Mouse (Mus musculus): Measurements from ENCODE around the gene Ptpdc1.

Gene Ptpdc1

DNA sequence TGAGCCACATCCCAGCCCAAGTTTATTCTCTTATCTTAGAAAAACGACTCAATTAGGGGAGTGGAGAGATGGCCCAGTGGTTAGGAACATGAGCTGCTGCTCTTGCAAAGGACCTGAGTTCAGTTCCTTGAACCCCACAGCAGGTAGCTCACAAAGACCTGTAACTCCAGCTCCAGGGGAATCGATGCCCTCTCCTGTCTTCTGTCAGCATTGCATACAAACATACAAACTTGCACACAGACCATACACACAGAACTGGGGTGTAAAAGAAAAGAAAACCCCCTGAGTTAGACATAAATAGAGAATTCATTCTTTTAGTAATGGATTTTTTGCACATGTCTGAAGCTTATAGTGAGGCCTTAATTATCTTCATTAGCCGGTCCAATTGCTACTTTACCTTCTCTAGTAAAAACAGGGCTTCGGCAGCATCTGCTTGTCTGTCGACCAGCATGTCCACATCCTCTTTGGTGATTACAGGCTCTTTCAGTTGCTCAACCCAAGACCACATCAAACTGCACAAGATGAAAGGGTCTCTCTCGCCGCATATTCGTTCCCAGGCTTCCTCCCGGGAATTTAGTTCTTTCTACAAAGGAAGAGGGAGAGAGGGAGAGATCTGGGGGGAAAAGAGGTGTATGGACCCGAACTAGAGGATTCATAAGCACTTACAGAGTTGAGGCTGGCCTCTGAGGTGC, 42.6 kb downstream of the Ptpdc1 start:
- 80% methylated on average over 10 of the region's 10 CpGs for WGBS

DNA sequence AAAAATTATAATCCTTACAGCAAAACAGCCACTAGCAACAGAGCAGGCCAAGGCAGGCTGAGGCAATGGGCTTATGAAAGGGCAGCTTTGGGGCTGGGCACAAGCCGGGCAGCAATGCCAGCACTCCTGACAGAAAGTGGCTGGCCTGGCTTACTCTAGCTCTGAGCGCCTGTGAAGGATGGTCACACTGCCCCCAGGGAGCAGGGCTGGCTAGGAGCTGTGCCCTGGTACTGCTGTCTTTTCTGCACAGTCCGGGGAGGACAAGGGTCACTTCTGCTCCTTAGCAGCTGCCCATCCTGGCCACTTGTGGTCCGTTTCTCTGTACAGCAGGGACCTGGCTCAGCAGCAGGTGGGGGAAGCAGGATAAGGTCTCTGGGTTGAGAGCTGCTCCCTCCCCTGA, 46.8 kb downstream of the Ptpdc1 start:
- 74% methylated on average over 4 of the region's 4 CpGs for WGBS

GRCm38 (mm10) chr13:48577836-48578235, 47.6 kb downstream of the Ptpdc1 start:
- 75% methylated on average over 11 of the region's 11 CpGs for WGBS

- WGBS = 84% methylated on average over 6 of the region's 6 CpGs
Measured at GRCm38 (mm10) chr13:48577007-48577406, 48.5 kb downstream of the Ptpdc1 start.

- WGBS = 87% methylated on average over 6 of the region's 6 CpGs
Measured at GRCm38 (mm10) chr13:48574718-48575117, 50.7 kb downstream of the Ptpdc1 start.

- 47% methylated on average over 19 of the region's 19 CpGs for WGBS
Measured at GRCm38 (mm10) chr13:48573525-48574355, 51.7 kb downstream of the Ptpdc1 start.

GRCm38 (mm10) chr13:48572127-48572526, 53.3 kb downstream of the Ptpdc1 start:
- 46% methylated on average over 1 of the region's 1 CpGs for WGBS

GRCm38 (mm10) chr13:48571298-48571697, 54.2 kb downstream of the Ptpdc1 start:
- 67% methylated on average over 5 of the region's 5 CpGs for WGBS

DNA sequence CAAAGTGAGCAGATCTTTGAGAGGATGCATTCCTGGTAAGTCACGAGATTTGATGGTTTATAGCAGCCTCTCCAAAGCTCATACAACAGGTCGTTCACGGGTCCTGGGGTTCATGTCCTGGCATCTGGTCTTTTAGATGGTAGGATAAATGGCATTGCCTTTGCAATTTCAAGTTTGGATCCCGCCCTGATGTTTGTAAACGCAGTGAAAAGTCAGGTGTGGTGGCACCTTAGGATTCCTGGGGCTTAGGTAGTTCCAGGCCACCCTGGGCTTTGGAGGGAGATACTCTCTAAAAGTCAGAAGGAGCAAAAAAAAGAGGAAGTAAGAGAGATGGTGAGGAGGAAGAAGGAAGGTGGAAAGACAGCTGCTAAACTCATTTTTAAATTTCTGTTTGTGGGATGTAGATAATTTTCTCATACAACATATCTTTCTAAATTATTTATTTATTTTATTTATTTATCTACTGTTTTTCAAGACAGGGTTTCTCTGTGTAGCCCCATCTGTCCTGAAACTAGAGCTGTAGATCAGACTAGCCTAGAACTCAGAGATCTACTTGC, 55.8 kb downstream of the Ptpdc1 start:
- 90% methylated on average over 5 of the region's 5 CpGs for WGBS

DNA sequence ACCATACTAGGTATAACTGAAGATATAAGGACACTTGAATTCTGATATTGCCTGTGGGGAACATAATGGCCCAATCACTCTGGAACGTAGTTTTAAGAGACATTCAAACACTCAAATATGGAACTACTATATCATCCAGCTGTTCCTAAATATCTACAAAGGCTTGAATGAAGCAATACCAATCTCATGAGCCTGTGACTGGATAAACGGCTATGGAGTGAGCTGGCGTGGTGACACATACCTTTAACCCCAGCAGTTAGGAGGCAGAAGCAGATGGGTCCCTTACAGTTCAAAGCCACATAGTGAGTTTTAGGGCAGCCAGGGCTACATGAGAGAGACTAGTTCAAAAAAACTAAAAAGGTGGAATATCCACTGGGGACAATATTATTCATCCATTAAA, 57.8 kb downstream of the Ptpdc1 start:
- 92% methylated on average over 3 of the region's 3 CpGs for WGBS

DNA sequence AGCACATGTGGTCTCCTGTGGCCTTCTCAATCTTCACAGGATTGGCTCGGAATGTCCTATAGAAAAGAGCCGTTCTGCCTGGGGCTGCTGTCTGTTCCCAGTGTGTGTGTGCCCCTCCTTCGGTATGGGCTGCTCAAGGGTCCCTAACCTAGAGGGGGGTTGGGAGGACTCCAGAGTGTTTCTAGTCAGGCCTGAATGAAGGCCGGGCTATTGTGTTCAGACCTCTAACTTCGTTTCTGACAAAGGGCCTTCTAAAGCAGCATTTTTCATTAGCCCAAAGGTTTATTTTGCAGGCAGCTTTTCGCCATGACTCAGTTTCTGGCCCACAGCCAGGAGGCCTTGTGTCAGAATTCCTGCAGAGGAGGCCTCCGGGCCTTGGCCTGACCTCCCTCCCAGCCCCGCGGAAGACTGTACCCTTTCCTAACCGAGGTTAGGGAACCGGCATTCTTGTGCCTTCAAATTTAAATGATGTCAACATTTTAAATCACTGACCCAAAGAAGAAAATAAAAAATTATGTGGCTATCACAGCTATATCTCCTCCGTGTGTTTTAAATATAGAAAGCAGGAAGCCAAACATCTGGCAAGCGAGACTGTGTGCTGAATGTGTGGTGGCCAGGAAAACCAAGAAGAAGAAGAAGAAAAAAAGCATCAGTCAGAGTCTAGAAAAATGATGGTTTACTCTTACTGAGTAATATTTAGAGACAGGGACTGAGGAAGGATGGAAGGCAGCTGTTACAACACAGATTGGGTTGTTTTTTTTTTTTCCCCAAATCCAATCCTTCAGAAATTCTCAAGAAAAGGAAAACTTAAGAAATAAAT, 59.1 kb downstream of the Ptpdc1 start:
- 15% methylated on average over 13 of the region's 13 CpGs for WGBS

DNA sequence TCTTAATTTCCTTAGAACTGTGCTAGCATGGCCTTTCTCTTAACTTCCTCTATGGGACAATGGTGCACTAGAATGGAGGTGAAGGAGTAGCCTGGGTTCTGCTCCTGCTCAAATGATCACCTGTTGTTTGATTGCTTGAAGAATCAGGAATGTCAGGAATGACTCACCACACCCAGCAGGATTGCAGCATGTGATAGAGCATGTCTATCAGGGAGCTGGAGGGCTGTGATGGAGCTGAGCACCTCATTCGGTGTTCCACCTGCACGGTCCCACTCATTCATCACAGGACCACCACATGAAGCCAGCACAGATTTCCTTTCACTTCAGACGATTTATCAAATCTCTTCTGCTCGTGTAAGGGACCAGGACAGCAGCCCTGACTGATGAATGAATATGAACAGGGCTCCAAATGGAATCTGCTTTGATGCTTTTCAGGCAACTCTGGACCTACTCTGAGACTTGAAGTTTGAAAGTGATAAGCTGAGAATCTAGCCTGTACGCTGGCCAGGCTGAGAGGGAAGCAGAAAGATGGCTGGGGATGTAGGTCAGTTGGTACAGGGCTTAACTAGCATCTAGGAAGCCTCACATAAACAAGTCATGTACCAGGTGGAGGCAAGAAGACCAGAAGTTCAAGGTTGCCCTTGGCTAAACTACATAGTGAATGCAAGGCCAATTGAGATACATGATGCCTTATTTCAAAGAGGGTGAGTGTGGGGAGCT, 60.4 kb downstream of the Ptpdc1 start:
- WGBS = 93% methylated on average over 5 of the region's 5 CpGs

GRCm38 (mm10) chr13:48562336-48562735, 63.1 kb downstream of the Ptpdc1 start:
- 82% methylated on average over 5 of the region's 5 CpGs for WGBS

DNA sequence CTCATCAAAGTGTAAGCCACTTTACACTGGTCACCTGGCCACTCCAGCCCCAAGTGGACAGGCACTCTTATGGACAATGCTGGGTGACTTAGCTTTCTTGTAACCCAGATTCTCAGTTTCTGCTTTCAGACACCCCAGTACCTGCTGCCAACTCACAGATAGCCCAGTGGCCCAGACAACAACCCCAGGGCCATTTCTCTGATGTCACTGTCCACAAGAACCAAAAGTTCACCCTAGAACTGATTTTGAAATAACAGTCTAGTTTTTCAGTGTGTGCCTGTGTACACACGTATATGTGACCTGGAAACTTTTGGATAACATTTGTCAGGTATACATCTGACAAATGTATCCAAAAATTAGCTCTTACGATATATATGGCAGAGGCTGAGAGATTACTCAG, 64.0 kb downstream of the Ptpdc1 start:
- WGBS = 94% methylated on average over 2 of the region's 2 CpGs

- WGBS = 79% methylated on average over 1 of the region's 1 CpGs
Measured at GRCm38 (mm10) chr13:48555976-48556375, 69.5 kb downstream of the Ptpdc1 start.

- WGBS = 90% methylated on average over 1 of the region's 1 CpGs
Measured at GRCm38 (mm10) chr13:48554552-48554951, 70.9 kb downstream of the Ptpdc1 start.

DNA sequence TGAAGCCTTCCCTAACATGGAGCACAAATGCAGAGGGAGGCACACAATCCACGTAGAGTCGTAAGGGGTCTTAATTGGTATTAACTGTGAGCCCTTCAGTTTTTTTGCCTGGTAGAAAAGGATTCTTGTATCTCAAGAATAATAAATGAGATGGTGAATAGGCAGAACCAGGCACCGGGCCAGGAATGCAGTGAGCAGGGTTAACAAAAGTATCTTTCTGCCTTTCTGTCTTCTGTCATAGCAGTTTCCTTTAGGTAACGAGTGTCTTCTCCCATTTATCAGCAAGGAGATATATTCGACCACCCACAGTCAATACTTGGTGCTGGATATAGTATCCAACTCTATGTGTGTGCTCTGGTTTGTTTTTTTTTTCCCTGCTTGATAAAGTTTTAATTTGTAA, 72.0 kb downstream of the Ptpdc1 start:
- WGBS = 57% methylated on average over 5 of the region's 5 CpGs

DNA sequence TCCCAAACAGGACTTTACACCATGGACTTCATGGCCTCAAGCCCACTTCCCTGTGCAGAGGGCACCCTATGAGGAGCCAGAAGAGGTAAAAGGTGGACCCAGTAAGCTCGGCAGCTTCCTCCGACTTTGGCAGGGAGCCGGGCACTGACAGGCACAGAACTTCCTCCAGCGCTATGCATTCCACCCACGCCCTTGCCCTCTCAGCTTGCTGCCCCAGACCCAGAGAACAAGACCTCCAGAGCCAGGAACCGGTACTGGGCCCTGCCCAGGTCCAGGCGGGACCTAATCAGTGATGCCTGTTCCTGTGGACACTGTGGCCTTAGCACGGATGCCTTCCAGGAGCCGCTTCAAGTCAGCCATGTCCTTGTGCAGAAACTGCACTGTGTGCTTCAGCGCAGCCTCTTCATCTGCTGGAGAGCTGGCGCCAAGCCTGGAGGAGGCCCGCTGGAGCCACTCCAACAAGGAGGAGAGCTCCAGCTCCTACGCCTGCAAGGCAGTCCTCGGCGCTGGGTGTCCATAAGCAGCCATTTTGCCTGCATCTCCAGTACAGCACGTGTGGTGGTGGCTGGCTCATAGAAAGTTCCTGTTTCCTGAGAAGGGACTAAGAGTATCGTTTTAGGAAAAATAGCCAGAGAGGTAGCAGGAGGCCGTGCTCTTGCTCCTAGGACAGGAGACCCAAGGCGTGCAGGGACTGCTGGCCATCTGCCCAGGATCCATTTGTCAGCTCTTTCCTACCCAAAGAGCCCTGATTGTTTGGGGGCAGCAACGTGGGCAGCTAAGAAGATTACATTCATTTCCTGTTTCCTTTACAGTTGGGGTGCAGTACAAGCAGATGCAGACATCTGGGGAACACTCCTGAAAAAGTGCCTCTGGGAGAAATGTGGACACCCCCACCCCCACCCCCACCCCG, 73.0 kb downstream of the Ptpdc1 start:
- WGBS = 9% methylated on average over 21 of the region's 21 CpGs

DNA sequence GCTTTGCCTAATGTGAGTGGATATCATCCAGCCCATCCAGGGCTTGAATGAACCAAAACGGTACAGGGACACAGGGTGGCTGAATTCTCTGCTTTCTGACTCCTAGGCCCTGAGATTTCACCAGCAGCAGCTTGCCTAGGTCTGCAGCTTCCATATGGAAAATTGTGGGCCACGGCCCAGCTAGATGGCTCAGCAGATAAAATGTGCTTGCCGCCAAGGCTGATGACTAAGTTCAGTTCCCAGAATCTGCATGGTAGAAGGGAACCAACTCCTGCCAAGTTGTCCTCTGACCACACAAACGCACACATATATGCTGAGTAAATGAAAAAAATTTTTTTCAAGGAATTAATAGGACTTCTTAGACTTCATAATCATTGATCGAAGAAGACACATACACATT, 77.2 kb downstream of the Ptpdc1 start:
- WGBS = 82% methylated on average over 5 of the region's 5 CpGs

- 94% methylated on average over 6 of the region's 6 CpGs for WGBS
Measured at GRCm38 (mm10) chr13:48547623-48548022, 77.8 kb downstream of the Ptpdc1 start.

Measured in cerebral cortex, adult 2 months (tissue).